Mouse (Mus musculus) C2C12 (cell line): ENCODE data around the gene Clasrp. TPM values are rescaled to one million over a fixed set of nuclear protein-coding genes. Genes with fewer than 3 reads are reported as not detected.

Experiments
- H3K27me3 ChIP-seq: one replicate; pipeline ENCODE4 v1.6.1; 2011; ENCODE audit not compliant: control insufficient read depth, insufficient read depth, insufficient read length
- H3K36me3 ChIP-seq: one replicate; pipeline ENCODE4 v1.6.1; 2011; ENCODE audit not compliant: control insufficient read depth, insufficient read depth
- H3K4me3 ChIP-seq: one replicate; pipeline ENCODE4 v1.5.1; 2011; ENCODE audit warnings: mild to moderate bottlenecking, control low read depth; ENCODE audit not compliant: poor library complexity, insufficient read depth, severe bottlenecking
- H3K79me2 ChIP-seq: one replicate; pipeline ENCODE4 v1.6.1; 2011; ENCODE audit not compliant: control insufficient read depth, insufficient read depth
- H3K79me3 ChIP-seq: one replicate; pipeline ENCODE4 v1.6.1; 2011; ENCODE audit warnings: low read depth, control low read depth
- H3ac ChIP-seq: one replicate; pipeline ENCODE3; 2011; ENCODE audit warnings: low read depth; ENCODE audit not compliant: control insufficient read depth, insufficient read length
- CEBPB ChIP-seq: IDR thresholded peaks from one replicate; pipeline ENCODE4 v1.6.1; 2011; ENCODE audit warnings: low read depth, mild to moderate bottlenecking, control low read depth, moderate library complexity
- CTCF ChIP-seq: IDR thresholded peaks from one replicate; pipeline ENCODE4 v1.5.1; 2011; ENCODE audit not compliant: control insufficient read depth, insufficient read depth, insufficient read length
- FOSL1 ChIP-seq: IDR thresholded peaks from one replicate; pipeline ENCODE4 v1.8.0; 2011; ENCODE audit warnings: mild to moderate bottlenecking, low read length; ENCODE audit not compliant: poor library complexity, insufficient read depth, severe bottlenecking
- MAX ChIP-seq: IDR thresholded peaks from one replicate; pipeline ENCODE4 v1.6.1; 2011; ENCODE audit warnings: mild to moderate bottlenecking, control low read depth
- MYOD1 ChIP-seq: IDR thresholded peaks from one replicate; pipeline ENCODE4 v1.6.1; 2011; ENCODE audit warnings: low read depth; ENCODE audit not compliant: control insufficient read depth, insufficient read length
- MYOG ChIP-seq: IDR thresholded peaks from one replicate; pipeline ENCODE4 v1.6.1; 2011; ENCODE audit not compliant: control insufficient read depth, insufficient read length; ENCODE audit errors: extremely low read depth
- USF1 ChIP-seq: IDR thresholded peaks from one replicate; pipeline ENCODE4 v1.6.1; 2011; ENCODE audit warnings: low read depth, mild to moderate bottlenecking, control low read depth, moderate library complexity
- polyA plus RNA-seq: library from polyadenylated mRNA; unstranded; fragments of >200 nt; fragmentation: generic; extraction: Trizol; gene quantifications from one replicate; pipeline ENCODE4 v1.2.1, GENCODE M21; 2012; ENCODE audit warnings: missing spikeins

Gene Clasrp
- polyA plus RNA-seq, 1 experiment: 19.0 TPM

- H3K27me3 ChIP-seq: no peaks in the 10 kb centered on the region
- peaks cover 22% of the 10 kb centered on the region for H3K36me3 ChIP-seq
- H3K4me3 ChIP-seq: no peak overlapping the region
- no peaks in the 10 kb centered on the region for H3K79me3 ChIP-seq
- no peak overlapping the region for H3ac ChIP-seq
- TF ChIP-seq CTCF (no peak), MYOG (no peak), FOSL1 (no peak), CEBPB (no peak), USF1 (no peak), MAX (no peak), MYOD1 (no peak)
- no peaks in the 10 kb centered on the region for H3K79me2 ChIP-seq
Observed at GRCm38 (mm10) chr7:19634591-19634990, 30.3 kb upstream of the Clasrp start.

GRCm38 (mm10) chr7:19633855-19634254 lies 29.6 kb upstream of the Clasrp start:
- peaks cover 22% of the 10 kb centered on the region for H3K36me3 ChIP-seq
- no peaks in the 10 kb centered on the region for H3K79me2 ChIP-seq
- H3K79me3 ChIP-seq: no peaks in the 10 kb centered on the region
- H3K4me3 ChIP-seq: no peak overlapping the region
- TF ChIP-seq CTCF (no peak), USF1 (no peak), FOSL1 (no peak), MYOG (no peak), MAX (no peak), MYOD1 (no peak), CEBPB (no peak)
- no peaks in the 10 kb centered on the region for H3K27me3 ChIP-seq
- H3ac ChIP-seq: no peak overlapping the region

- TF ChIP-seq MYOG: no peak
- no peak for TF ChIP-seq CEBPB
- TF ChIP-seq CTCF: no peak
- H3K27me3 ChIP-seq: no peaks in the 10 kb centered on the region
- no peak overlapping the region for H3K4me3 ChIP-seq
- H3K36me3 ChIP-seq: peaks cover 22% of the 10 kb centered on the region
- H3ac ChIP-seq: no peak overlapping the region
- no peaks in the 10 kb centered on the region for H3K79me2 ChIP-seq
- no peaks in the 10 kb centered on the region for H3K79me3 ChIP-seq
Observed at GRCm38 (mm10) chr7:19633197-19633596, 28.9 kb upstream of the Clasrp start.

- Histone ChIP-seq H3K36me3 (peaks cover 22% of the 10 kb centered on the region), H3K79me2 (no peaks in the 10 kb centered on the region), H3K27me3 (no peaks in the 10 kb centered on the region), H3ac (no peak overlapping the region), H3K4me3 (no peak overlapping the region), H3K79me3 (no peaks in the 10 kb centered on the region)
- no peak for TF ChIP-seq USF1
- no peak for TF ChIP-seq MYOD1
- TF ChIP-seq MYOG: no peak
- TF ChIP-seq MAX: no peak
- TF ChIP-seq CEBPB: no peak
- no peak for TF ChIP-seq FOSL1
- no peak for TF ChIP-seq CTCF
Observed at GRCm38 (mm10) chr7:19632720-19633119, 28.4 kb upstream of the Clasrp start.

- TF ChIP-seq USF1 (no peak), CTCF (no peak), MYOG (no peak), CEBPB (no peak), MAX (no peak), FOSL1 (no peak), MYOD1 (no peak)
- Histone ChIP-seq H3K79me2 (no peaks in the 10 kb centered on the region), H3K36me3 (peaks cover 22% of the 10 kb centered on the region), H3ac (no peak overlapping the region), H3K27me3 (no peaks in the 10 kb centered on the region), H3K4me3 (no peak overlapping the region), H3K79me3 (no peaks in the 10 kb centered on the region)
Observed at GRCm38 (mm10) chr7:19632275-19632674, 28.0 kb upstream of the Clasrp start.

- Histone ChIP-seq H3K27me3 (no peaks in the 10 kb centered on the region), H3K79me2 (no peaks in the 10 kb centered on the region), H3K36me3 (peaks cover 7% of the 10 kb centered on the region), H3ac (peak within 1 kb of the TSS; percentile 92), H3K4me3 (peak within 1 kb of the TSS; percentile 45), H3K79me3 (no peaks in the 10 kb centered on the region)
- no peak for TF ChIP-seq MYOD1
- peak; percentile 90 for TF ChIP-seq USF1
- TF ChIP-seq MAX: no peak
- no peak for TF ChIP-seq FOSL1
Observed at GRCm38 (mm10) chr7:19629361-19629734, 25.1 kb upstream of the Clasrp start, which contains the start of gene Relb. TSS of gene Relb (minus strand) at chr7:19629438.
